Comparison of ENCODE assay signal across 8 mouse cellular contexts in genomic region chr13:8885445-8886184, GRCm38 (mm10). TPM values are rescaled to one million over a fixed set of nuclear protein-coding genes. Genes with fewer than 3 reads are reported as not detected.
DNase-seq lines count a peak whose midpoint lies in the region; ATAC-seq lines count a peak whose summit lies in the region.

Idi1 (plus strand) TSS chr13:8885501.

- ATAC-seq in intestine, embryonic 14.5 days (replicated peaks; ENCODE audit: low FRiP score, low TSS enrichment, low read depth): peak; percentile 100

- under 1% methylated on average over 46 of the region's 46 CpGs for WGBS in intestine, embryonic 14.5 days

- peak within 1 kb of the TSS; percentile 75 for H3K4me2 ChIP-seq in intestine, embryonic 14.5 days (ENCODE audit: low read length)

- no peaks in the 10 kb centered on the region for H3K9me3 ChIP-seq in intestine, embryonic 14.5 days (ENCODE audit: control insufficient read depth, low read length)

- intact Hi-C loops in left cerebral cortex, postnatal 14 days (cut with DNase I): loop anchor here (5.0 kb wide), 1 partner anchor 112 kb away; the partner anchor contains the start of gene Gtpbp4

- peaks cover 22% of the 10 kb centered on the region for H3K36me3 ChIP-seq in intestine, embryonic 14.5 days (ENCODE audit: control insufficient read depth, insufficient read depth, low read length)

- H3K4me3 ChIP-seq in intestine, embryonic 14.5 days (ENCODE audit: low read depth, low read length): peak within 1 kb of the TSS; percentile 80

- H3K27me3 ChIP-seq in intestine, embryonic 14.5 days (replicated peaks; ENCODE audit: control insufficient read depth, insufficient read depth, low read length): no peaks in the 10 kb centered on the region

- DNase-seq in adrenal gland, adult (ENCODE audit: inconsistent age in 2 of 2, low spot score in 1 of 2): peak; percentile 97 to 100
- peak; percentile 98 for DNase-seq in embryo, embryonic 10.5 days (ENCODE audit: low spot score)
- DNase-seq in gastrocnemius, postnatal 25 days: peak; percentile 94
- DNase-seq in intestine, embryonic 14.5 days (ENCODE audit: low spot score): peak; percentile 99
- DNase-seq in left cerebral cortex, postnatal 14 days (ENCODE audit: low spot score in 2 of 2): peak; percentile 97 to 98
- DNase-seq in mesoderm, embryonic 11.5 days (ENCODE audit: low read depth, low spot score): peak; percentile 96
- peak; percentile 97 to 98 for DNase-seq in right cerebral cortex, postnatal 36 days (ENCODE audit: low spot score in 2 of 2)
- DNase-seq in yolk sac, embryonic 10.5 days (ENCODE audit: low spot score): peak; percentile 99

- peak within 1 kb of the TSS; percentile 64 for H3K9ac ChIP-seq in intestine, embryonic 14.5 days (ENCODE audit: low read length)

- peak within 1 kb of the TSS; percentile 94 for H3K27ac ChIP-seq in intestine, embryonic 14.5 days (ENCODE audit: low read depth)

- H3K4me1 ChIP-seq in intestine, embryonic 14.5 days (replicated peaks; ENCODE audit: control insufficient read depth, insufficient read depth, low read length): peaks cover 7% of the 10 kb centered on the region; the same call in 1 of the 2 replicates

RNA-seq across cellular contexts. Expression of gene Idi1, which starts in this region (rescaled TPM):
- 1 to 10 TPM; 4.5 to 5.3 TPM for total RNA-seq in gastrocnemius, postnatal 25 days (2021)
- polyA plus RNA-seq in intestine, embryonic 14.5 days (2014; fragmentation: Nextera tagmentation; extraction: Ambion mirVana): 105 and 116 TPM in 2 replicates
- total RNA-seq in left cerebral cortex, postnatal 14 days (2021): 10 to 100 TPM; 44.5 to 48.1 TPM

Comparison
In these comparisons a context has a peak if more than half of its experiments do, and no peak if none do; other contexts are left out.
1. Peak in every context shown above with its lines: DNase-seq, ATAC-seq, H3K4me3 ChIP-seq and H3K27ac ChIP-seq.
2. RNA of gene Idi1 (total RNA-seq): 44.5 to 48.1 TPM in left cerebral cortex, postnatal 14 days; 4.5 to 5.3 TPM in gastrocnemius, postnatal 25 days; every median in the first group is over 4 times any median in the second.